Mouse (Mus musculus): ENCODE measurements around the gene Dlec1. TPM values are rescaled to one million over a fixed set of nuclear protein-coding genes. Genes with fewer than 3 reads are reported as not detected.

Gene Dlec1
- total RNA-seq (2023; ENCODE audit: inconsistent age) = 0.27 to 0.61 TPM in 2 of 4 replicates, not detected in the others

GRCm38 (mm10) chr9:119101992-119102782 lies at the start of gene Dlec1:
Gene Dlec1, plus strand, starts transcription at chr9:119102478.

DNA sequence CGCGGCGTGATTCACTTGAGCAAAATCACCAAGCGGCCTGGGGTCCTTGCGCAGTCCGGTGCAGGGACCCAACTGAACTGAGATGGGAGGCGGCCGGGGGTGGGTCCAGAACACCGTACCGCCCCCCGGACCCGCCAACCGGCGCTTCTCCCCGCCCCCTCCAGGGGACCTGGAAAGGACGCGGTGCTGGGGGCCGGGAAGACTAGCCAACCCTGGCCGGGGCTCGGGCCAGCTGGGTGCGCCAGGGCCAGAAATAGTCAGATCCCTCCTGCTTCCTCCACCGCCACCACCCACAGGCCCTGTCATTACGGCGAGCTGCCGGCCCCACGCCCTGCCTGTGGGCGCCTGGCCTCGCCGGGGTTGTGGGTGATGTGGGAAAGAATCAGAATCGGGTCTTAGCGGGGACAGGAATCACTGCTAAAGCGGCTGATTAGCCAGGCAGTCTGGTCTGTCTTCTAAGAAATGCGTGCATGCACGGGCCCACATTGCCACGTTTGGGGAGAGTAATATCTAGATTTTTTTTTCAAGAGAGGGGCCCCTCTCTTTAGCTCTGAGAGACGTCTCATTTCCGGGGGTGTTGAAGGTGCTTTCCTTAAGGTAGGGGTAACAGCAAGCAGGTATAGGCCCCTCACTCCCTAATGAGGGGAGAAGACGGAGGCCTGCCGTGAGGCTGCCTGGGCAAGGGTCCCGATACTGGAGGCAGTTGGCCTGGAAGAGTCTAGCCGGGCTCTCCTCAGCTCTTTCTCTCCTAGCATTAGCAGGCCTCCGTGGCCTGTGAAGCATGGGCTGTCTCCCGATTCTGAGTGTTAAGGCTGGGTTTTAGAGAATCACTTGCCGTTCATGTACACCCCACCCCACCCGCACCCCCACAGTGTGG lies 8.6 kb upstream of the Dlec1 start, which contains the start of gene Plcd1:
Gene Plcd1, minus strand, starts transcription at position 84 of the 877 bp plus-strand sequence.

GRCm38 (mm10) chr9:119156278-119157201 lies 54.3 kb downstream of the Dlec1 start, which contains the start of gene Acaa1b:
Gene Acaa1b, minus strand, starts transcription at chr9:119157093.

GRCm38 (mm10) chr9:119158861-119159260 lies 56.6 kb downstream of the Dlec1 start, which contains the start of gene Gm47289:
Gene Gm47289, plus strand, starts transcription at chr9:119159161.

Other genes starting within 250 kb of the Dlec1 start
- 0.39 to 0.72 TPM (median 0.39 TPM) in 3 of 4 replicates, not detected in the other for gene Ctdspl, start 176.0 kb upstream of the Dlec1 start, total RNA-seq (2023; ENCODE audit: inconsistent age)
- 2.3 to 6.7 TPM (median 5.2 TPM) in 4 replicates for gene Vill, start 49.7 kb upstream of the Dlec1 start, total RNA-seq (2023; ENCODE audit: inconsistent age)
- not detected in 4 replicates for gene Plcd1, start 9.0 kb upstream of the Dlec1 start, total RNA-seq (2023; ENCODE audit: inconsistent age)
- gene Acaa1b, start 54.6 kb downstream of the Dlec1 start, total RNA-seq (2023; ENCODE audit: inconsistent age) = 0.48 to 1.1 TPM (median 1.0 TPM) in 4 replicates
- not detected in 4 replicates for gene Gm47289, start 56.7 kb downstream of the Dlec1 start, total RNA-seq (2023; ENCODE audit: inconsistent age)
- gene Slc22a13, start 106.6 kb downstream of the Dlec1 start, total RNA-seq (2023; ENCODE audit: inconsistent age) = not detected in 4 replicates
- 33.1 to 42.1 TPM (median 35.9 TPM) in 4 replicates for gene Oxsr1, start 219.9 kb downstream of the Dlec1 start, total RNA-seq (2023; ENCODE audit: inconsistent age)
- gene Acaa1a, start 237.2 kb downstream of the Dlec1 start, total RNA-seq (2023; ENCODE audit: inconsistent age) = 50.2 to 67.8 TPM (median 52.1 TPM) in 4 replicates
- gene Myd88, start 238.9 kb downstream of the Dlec1 start, total RNA-seq (2023; ENCODE audit: inconsistent age) = 28.2 to 31.9 TPM (median 29.8 TPM) in 4 replicates